ENCODE assay signal across 8 mouse cellular contexts in the genomic region with DNA sequence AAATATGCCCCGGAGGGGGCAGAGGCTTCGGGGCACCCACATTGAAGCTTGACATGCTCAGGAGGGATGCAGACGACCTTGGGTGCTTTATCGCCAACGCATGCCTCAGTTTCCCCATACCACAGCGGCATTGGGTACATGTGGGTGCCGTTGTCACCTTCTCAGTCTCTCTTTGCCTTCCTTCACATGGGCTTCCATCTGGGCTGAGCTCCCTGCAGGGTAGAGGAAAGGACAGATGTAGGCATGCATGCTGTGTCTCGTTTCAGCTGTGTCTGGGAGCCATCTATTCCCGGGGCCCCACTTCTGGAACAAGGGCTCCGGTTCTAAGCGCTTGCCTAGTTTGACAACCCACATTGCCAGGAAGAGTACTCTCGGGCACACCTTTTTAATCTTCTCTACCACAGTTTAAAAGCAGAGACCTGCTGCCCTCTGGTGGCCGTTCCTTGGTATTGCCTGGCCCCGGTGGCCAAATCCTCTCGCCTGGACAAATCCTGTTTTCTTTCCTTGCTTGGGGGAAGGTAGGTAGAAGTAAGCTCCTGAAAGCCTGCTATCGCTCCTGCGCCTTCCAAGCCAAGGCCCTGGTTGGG. TPM values are rescaled to one million over a fixed set of nuclear protein-coding genes. Genes with fewer than 3 reads are reported as not detected.
DNase-seq lines count a peak whose midpoint lies in the region; ATAC-seq and TF ChIP-seq lines count a peak whose summit lies in the region.

No protein-coding gene starts in this region.

- CTCF ChIA-PET in Patski (lab: Charles Lee) = interaction anchor here (0.8 to 2.9 kb wide), 14 partner anchors 10 to 107 kb away, joined by 3 to 27 read pairs (median 3); partner anchors contain the start of gene Sdc3

- peaks cover 11% of the 10 kb centered on the region for H3K27me3 ChIP-seq in Patski
- H3K27me3 ChIP-seq in intestine, postnatal 0 days (replicated peaks; ENCODE audit: control insufficient read depth, insufficient read depth, low read length) = no peaks in the 10 kb centered on the region
- H3K27me3 ChIP-seq in limb, embryonic 13.5 days = 0 out of 2 replicates have a peak, but pooled peaks cover 6% of the 10 kb centered on the region

- no peak overlapping the region for H3K4me2 ChIP-seq in intestine, postnatal 0 days (replicated peaks; ENCODE audit: low read depth)
- H3K4me2 ChIP-seq in limb, embryonic 13.5 days (replicated peaks) = no peak overlapping the region

- POLR2A ChIA-PET in Patski (lab: Charles Lee) = interaction anchor here (0.9 to 1.2 kb wide), 2 partner anchors 9 to 101 kb away, joined by 3 to 4 read pairs; no protein-coding TSS in a partner anchor

- H3K9me3 ChIP-seq in intestine, postnatal 0 days (ENCODE audit: control insufficient read depth) = no peaks in the 10 kb centered on the region
- no peaks in the 10 kb centered on the region for H3K9me3 ChIP-seq in limb, embryonic 13.5 days

- no peak overlapping the region for H3K9ac ChIP-seq in intestine, postnatal 0 days (ENCODE audit: low read depth, low read length)
- H3K9ac ChIP-seq in limb, embryonic 13.5 days = no peak overlapping the region

- WGBS in intestine, postnatal 0 days = 36% methylated on average over 17 of the region's 17 CpGs
- WGBS in limb, embryonic 13.5 days = 37% methylated on average over 17 of the region's 17 CpGs

- H3K4me1 ChIP-seq in intestine, postnatal 0 days (replicated peaks; ENCODE audit: control insufficient read depth, insufficient read depth, low read length) = no peaks in the 10 kb centered on the region
- peaks cover 5% of the 10 kb centered on the region; the same call in 1 of the 2 replicates for H3K4me1 ChIP-seq in limb, embryonic 13.5 days

- peak; percentile 91 for TF ChIP-seq CTCF in Patski (IDR thresholded peaks at IDR 0.05)
- TF ChIP-seq CTCF in intestine, postnatal 0 days (IDR thresholded peaks at IDR 0.05; ENCODE audit: low read depth) = peak; percentile 89

- in situ Hi-C loops in Patski (cut with MboI; ENCODE audit: low pct_unique_long_range_greater_than_20kb) = no loop called here

- peak; percentile 85 to 86 for DNase-seq in B cell, adult 2 months
- DNase-seq in Patski (ENCODE audit: low read depth, low spot score) = no peak
- DNase-seq in cerebellum, postnatal 10 days = peak; percentile 91 to 94
- peak; percentile 62 to 83 for DNase-seq in frontal cortex, postnatal 14 days (ENCODE audit: low spot score in 2 of 2)
- DNase-seq in ovary, postnatal 36 days (ENCODE audit: low spot score) = peak; percentile 76
- DNase-seq in urinary bladder, postnatal 10 days (ENCODE audit: low spot score) = peak; percentile 37

- H3K36me3 ChIP-seq in intestine, postnatal 0 days (ENCODE audit: control insufficient read depth, insufficient read depth) = no peaks in the 10 kb centered on the region
- no peaks in the 10 kb centered on the region for H3K36me3 ChIP-seq in limb, embryonic 13.5 days

- H3K27ac ChIP-seq in intestine, postnatal 0 days (ENCODE audit: low read depth, low read length) = no peak overlapping the region
- H3K27ac ChIP-seq in limb, embryonic 13.5 days = no peak overlapping the region

- no peak for ATAC-seq in Patski
- no peak for ATAC-seq in intestine, postnatal 0 days
- peak; percentile 30; the same call in 1 of the 2 replicates for ATAC-seq in limb, embryonic 13.5 days (ENCODE audit: low FRiP score, low read depth)

- H3K4me3 ChIP-seq in intestine, postnatal 0 days (ENCODE audit: low read depth, low read length) = no peak overlapping the region
- H3K4me3 ChIP-seq in limb, embryonic 13.5 days = no peak overlapping the region

RNA-seq across cellular contexts. Expression of gene Laptm5, which starts 20.8 kb away (rescaled TPM):
- not detected for polyA plus RNA-seq in Patski (2021)
- 25.7 and 27.7 TPM in 2 replicates for polyA plus RNA-seq in intestine, postnatal 0 days (2015; fragmentation: Nextera tagmentation; extraction: Ambion mirVana)
- polyA plus RNA-seq in limb, embryonic 13.5 days (2015; fragmentation: Nextera tagmentation; extraction: Ambion mirVana) = 32.2 and 35.9 TPM in 2 replicates

RNA-seq across cellular contexts. Expression of gene Matn1, which starts 52.1 kb away (rescaled TPM):
- polyA plus RNA-seq in Patski (2021) = not detected
- polyA plus RNA-seq in intestine, postnatal 0 days (2015; fragmentation: Nextera tagmentation; extraction: Ambion mirVana) = not detected in 2 replicates
- 109 and 119 TPM in 2 replicates for polyA plus RNA-seq in limb, embryonic 13.5 days (2015; fragmentation: Nextera tagmentation; extraction: Ambion mirVana)

Comparison
In these comparisons a context has a peak if more than half of its experiments do, and no peak if none do; other contexts are left out.
1. RNA of gene Laptm5, which starts 20.8 kb away (polyA plus RNA-seq): 32.2 to 35.9 TPM in limb, embryonic 13.5 days and 25.7 to 27.7 TPM in intestine, postnatal 0 days; not detected in Patski (single experiment); every median in the first group is over 10 times any median in the second.
2. RNA of gene Matn1, which starts 52.1 kb away (polyA plus RNA-seq): 109 to 119 TPM in limb, embryonic 13.5 days; not detected in Patski (single experiment) and not detected in intestine, postnatal 0 days; every median in the first group is over 100 times any median in the second.